Mouse (Mus musculus): ENCODE measurements around the gene Bnc2. TPM values are rescaled to one million over a fixed set of nuclear protein-coding genes. Genes with fewer than 3 reads are reported as not detected.

The Bnc2 gene
- polyA plus RNA-seq, 1 experiment from 2014 or later, result 1.6 TPM

GRCm38 (mm10) chr4:84356468-84357153 is 318.5 kb downstream of the Bnc2 start:
- no peak for ATAC-seq (ENCODE audit: insufficient number of reproducible peaks, low FRiP score)
- peaks cover 5% of the 10 kb centered on the region; the same call in 1 of the 2 replicates for H3K4me1 ChIP-seq (replicated peaks)
- no peaks in the 10 kb centered on the region for H3K27me3 ChIP-seq (replicated peaks)
- WGBS, result 25% methylated on average over 8 of the region's 8 CpGs
- no peaks in the 10 kb centered on the region for H3K9me3 ChIP-seq (replicated peaks)
- no peaks in the 10 kb centered on the region for H3K36me3 ChIP-seq
- H3K27ac ChIP-seq (ENCODE audit: poor library complexity, severe bottlenecking), result no peak overlapping the region
- no peak overlapping the region for H3K4me3 ChIP-seq
- no peak overlapping the region for H3K9ac ChIP-seq
- no peak overlapping the region for H3K4me2 ChIP-seq

DNA sequence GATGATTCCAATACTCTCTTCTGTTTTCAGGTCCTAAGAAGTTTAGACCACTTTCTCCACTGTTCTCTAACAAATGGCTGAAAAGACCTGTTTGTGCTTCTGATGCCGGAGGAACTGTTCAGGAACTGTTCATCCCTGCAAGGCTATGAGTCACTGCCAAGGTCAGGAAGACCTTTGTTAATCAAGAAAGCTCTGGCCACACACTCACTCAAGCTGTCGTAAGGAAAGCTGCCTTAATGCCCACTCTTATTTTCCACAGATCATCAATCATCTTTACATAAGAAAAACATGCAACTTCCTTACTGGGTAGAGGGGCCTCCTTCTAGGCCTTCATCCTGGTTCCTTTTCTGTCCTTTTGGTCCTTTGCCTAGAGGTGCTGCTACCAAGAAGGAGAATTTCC is 322.4 kb downstream of the Bnc2 start:
- 18% methylated on average over 2 of the region's 2 CpGs for WGBS
- no peak overlapping the region for H3K4me2 ChIP-seq
- H3K27me3 ChIP-seq (replicated peaks), result no peaks in the 10 kb centered on the region
- H3K9ac ChIP-seq, result no peak overlapping the region
- ATAC-seq (ENCODE audit: insufficient number of reproducible peaks, low FRiP score), result no peak
- H3K27ac ChIP-seq (ENCODE audit: poor library complexity, severe bottlenecking), result no peak overlapping the region
- peaks cover 8% of the 10 kb centered on the region for H3K4me1 ChIP-seq (replicated peaks)
- no peak overlapping the region for H3K4me3 ChIP-seq
- H3K36me3 ChIP-seq, result no peaks in the 10 kb centered on the region
- no peaks in the 10 kb centered on the region for H3K9me3 ChIP-seq (replicated peaks)

- 20% methylated on average over 5 of the region's 5 CpGs for WGBS
Measured at GRCm38 (mm10) chr4:84349536-84349935, 325.5 kb downstream of the Bnc2 start.

DNA sequence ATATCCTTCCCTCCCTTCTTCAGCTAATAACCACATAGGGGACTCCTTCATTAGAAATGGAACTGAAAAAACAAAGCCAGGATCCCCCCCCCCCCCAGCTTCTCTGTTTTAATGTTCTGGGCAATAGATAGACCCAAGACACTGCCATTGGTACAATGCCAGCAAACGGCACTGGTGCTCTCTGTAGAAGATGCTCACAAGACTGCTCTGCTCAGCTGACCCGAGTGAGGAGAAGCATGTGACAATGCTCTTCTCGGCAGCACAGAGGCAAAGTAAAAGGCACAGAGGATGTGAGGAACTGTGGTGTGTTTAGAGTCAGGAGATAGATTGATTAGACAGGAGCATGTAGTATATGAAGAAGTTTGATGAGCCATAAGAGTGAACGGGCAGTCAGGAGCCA is 335.9 kb downstream of the Bnc2 start:
- ATAC-seq (ENCODE audit: insufficient number of reproducible peaks, low FRiP score), result no peak

More at GRCm38 (mm10) chr4:84349536-84349935, 325.5 kb downstream of the Bnc2 start:
- H3K4me3 ChIP-seq, result no peak overlapping the region
- no peaks in the 10 kb centered on the region for H3K27me3 ChIP-seq (replicated peaks)
- H3K9me3 ChIP-seq (replicated peaks), result no peaks in the 10 kb centered on the region
- no peaks in the 10 kb centered on the region for H3K36me3 ChIP-seq
- no peak overlapping the region for H3K27ac ChIP-seq (ENCODE audit: poor library complexity, severe bottlenecking)
- peaks cover 4% of the 10 kb centered on the region; the same call in 1 of the 2 replicates for H3K4me1 ChIP-seq (replicated peaks)
- no peak overlapping the region for H3K4me2 ChIP-seq
- ATAC-seq (ENCODE audit: insufficient number of reproducible peaks, low FRiP score), result no peak
- H3K9ac ChIP-seq, result no peak overlapping the region

GRCm38 (mm10) chr4:84331995-84332394 is 343.1 kb downstream of the Bnc2 start:
- no peak overlapping the region for H3K4me3 ChIP-seq
- 0 out of 2 replicates have a peak, but pooled peaks cover 3% of the 10 kb centered on the region for H3K4me1 ChIP-seq (replicated peaks)
- 72% methylated on average over 9 of the region's 9 CpGs for WGBS
- H3K27me3 ChIP-seq (replicated peaks), result no peaks in the 10 kb centered on the region
- H3K36me3 ChIP-seq, result no peaks in the 10 kb centered on the region
- no peak for ATAC-seq (ENCODE audit: insufficient number of reproducible peaks, low FRiP score)
- no peak overlapping the region for H3K4me2 ChIP-seq
- H3K27ac ChIP-seq (ENCODE audit: poor library complexity, severe bottlenecking), result no peak overlapping the region
- no peaks in the 10 kb centered on the region for H3K9me3 ChIP-seq (replicated peaks)
- H3K9ac ChIP-seq, result no peak overlapping the region

More for the DNA sequence above, 335.9 kb downstream of the Bnc2 start:
- H3K9ac ChIP-seq, result no peak overlapping the region
- H3K27me3 ChIP-seq (replicated peaks), result no peaks in the 10 kb centered on the region
- H3K27ac ChIP-seq (ENCODE audit: poor library complexity, severe bottlenecking), result no peak overlapping the region
- no peaks in the 10 kb centered on the region for H3K4me1 ChIP-seq (replicated peaks)
- no peaks in the 10 kb centered on the region for H3K36me3 ChIP-seq
- 76% methylated on average over 4 of the region's 4 CpGs for WGBS
- no peak overlapping the region for H3K4me2 ChIP-seq
- H3K9me3 ChIP-seq (replicated peaks), result no peaks in the 10 kb centered on the region
- no peak overlapping the region for H3K4me3 ChIP-seq

GRCm38 (mm10) chr4:84331450-84331849 is 343.6 kb downstream of the Bnc2 start:
- Histone ChIP-seq H3K9me3 (replicated peaks) (no peaks in the 10 kb centered on the region), H3K4me3 (no peak overlapping the region), H3K4me1 (replicated peaks) (0 out of 2 replicates have a peak, but pooled peaks cover 3% of the 10 kb centered on the region), H3K36me3 (no peaks in the 10 kb centered on the region), H3K27ac (ENCODE audit: poor library complexity, severe bottlenecking) (no peak overlapping the region), H3K9ac (no peak overlapping the region), H3K27me3 (replicated peaks) (no peaks in the 10 kb centered on the region), H3K4me2 (no peak overlapping the region)
- 49% methylated on average over 3 of the region's 3 CpGs for WGBS
- no peak for ATAC-seq (ENCODE audit: insufficient number of reproducible peaks, low FRiP score)

GRCm38 (mm10) chr4:84330509-84330908 is 344.6 kb downstream of the Bnc2 start:
- Histone ChIP-seq H3K4me3 (no peak overlapping the region), H3K27ac (ENCODE audit: poor library complexity, severe bottlenecking) (no peak overlapping the region), H3K4me2 (no peak overlapping the region), H3K36me3 (no peaks in the 10 kb centered on the region), H3K9ac (no peak overlapping the region), H3K4me1 (replicated peaks) (0 out of 2 replicates have a peak, but pooled peaks cover 3% of the 10 kb centered on the region), H3K27me3 (replicated peaks) (no peaks in the 10 kb centered on the region), H3K9me3 (replicated peaks) (no peaks in the 10 kb centered on the region)
- 88% methylated on average over 4 of the region's 4 CpGs for WGBS
- ATAC-seq (ENCODE audit: insufficient number of reproducible peaks, low FRiP score), result no peak

GRCm38 (mm10) chr4:84329651-84330050 is 345.4 kb downstream of the Bnc2 start:
- H3K27ac ChIP-seq (ENCODE audit: poor library complexity, severe bottlenecking), result no peak overlapping the region
- H3K36me3 ChIP-seq, result no peaks in the 10 kb centered on the region
- H3K4me2 ChIP-seq, result no peak overlapping the region
- WGBS, result 65% methylated on average over 5 of the region's 5 CpGs
- H3K4me3 ChIP-seq, result no peak overlapping the region
- no peaks in the 10 kb centered on the region for H3K27me3 ChIP-seq (replicated peaks)
- H3K9me3 ChIP-seq (replicated peaks), result no peaks in the 10 kb centered on the region
- H3K4me1 ChIP-seq (replicated peaks), result 0 out of 2 replicates have a peak, but pooled peaks cover 3% of the 10 kb centered on the region
- no peak overlapping the region for H3K9ac ChIP-seq
- ATAC-seq (ENCODE audit: insufficient number of reproducible peaks, low FRiP score), result no peak

GRCm38 (mm10) chr4:84324371-84324770 is 350.7 kb downstream of the Bnc2 start:
- peaks cover 4% of the 10 kb centered on the region for H3K4me1 ChIP-seq (replicated peaks)
- 86% methylated on average over 4 of the region's 4 CpGs for WGBS
- no peak for ATAC-seq (ENCODE audit: insufficient number of reproducible peaks, low FRiP score)
- no peaks in the 10 kb centered on the region for H3K27me3 ChIP-seq (replicated peaks)
- no peak overlapping the region for H3K9ac ChIP-seq
- no peak overlapping the region for H3K4me3 ChIP-seq
- H3K27ac ChIP-seq (ENCODE audit: poor library complexity, severe bottlenecking), result no peak overlapping the region
- H3K9me3 ChIP-seq (replicated peaks), result no peaks in the 10 kb centered on the region
- no peaks in the 10 kb centered on the region for H3K36me3 ChIP-seq
- H3K4me2 ChIP-seq, result no peak overlapping the region

GRCm38 (mm10) chr4:84321598-84321997 is 353.5 kb downstream of the Bnc2 start:
- H3K27ac ChIP-seq (ENCODE audit: poor library complexity, severe bottlenecking), result no peak overlapping the region
- WGBS, result 10% methylated on average over 2 of the region's 2 CpGs
- no peak overlapping the region for H3K4me2 ChIP-seq
- no peak overlapping the region for H3K4me3 ChIP-seq
- H3K36me3 ChIP-seq, result no peaks in the 10 kb centered on the region
- H3K27me3 ChIP-seq (replicated peaks), result no peaks in the 10 kb centered on the region
- H3K9ac ChIP-seq, result no peak overlapping the region
- no peaks in the 10 kb centered on the region for H3K9me3 ChIP-seq (replicated peaks)
- no peak for ATAC-seq (ENCODE audit: insufficient number of reproducible peaks, low FRiP score)
- peaks cover 4% of the 10 kb centered on the region for H3K4me1 ChIP-seq (replicated peaks)

DNA sequence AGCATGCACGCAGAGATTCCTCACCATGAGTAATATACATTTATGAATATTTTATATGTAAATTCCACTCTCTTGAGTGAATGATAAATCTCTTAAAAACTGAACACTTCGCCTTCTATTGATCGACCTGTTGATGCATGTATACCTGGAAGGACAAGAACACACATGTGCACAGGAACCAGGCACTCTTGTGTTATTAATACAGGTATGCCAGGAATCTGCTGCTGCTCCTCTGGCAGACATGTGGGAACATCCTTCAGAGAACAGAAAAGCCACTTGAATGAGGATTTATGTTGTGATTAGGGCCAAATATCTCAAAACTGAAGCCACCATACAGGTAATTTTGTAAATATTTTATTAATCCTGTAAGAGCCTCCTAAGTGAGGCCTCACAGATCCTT is 357.7 kb downstream of the Bnc2 start:
- Histone ChIP-seq H3K4me3 (no peak overlapping the region), H3K27ac (ENCODE audit: poor library complexity, severe bottlenecking) (no peak overlapping the region), H3K4me1 (replicated peaks) (peaks cover 1% of the 10 kb centered on the region), H3K4me2 (no peak overlapping the region), H3K27me3 (replicated peaks) (no peaks in the 10 kb centered on the region), H3K9ac (no peak overlapping the region), H3K36me3 (no peaks in the 10 kb centered on the region), H3K9me3 (replicated peaks) (no peaks in the 10 kb centered on the region)
- no peak for ATAC-seq (ENCODE audit: insufficient number of reproducible peaks, low FRiP score)
- 77% methylated on average over 3 of the region's 3 CpGs for WGBS

- H3K27me3 ChIP-seq (replicated peaks), result no peaks in the 10 kb centered on the region
- no peaks in the 10 kb centered on the region for H3K9me3 ChIP-seq (replicated peaks)
- WGBS, result 77% methylated on average over 2 of the region's 2 CpGs
- no peak overlapping the region for H3K9ac ChIP-seq
- no peak overlapping the region for H3K27ac ChIP-seq (ENCODE audit: poor library complexity, severe bottlenecking)
- ATAC-seq (ENCODE audit: insufficient number of reproducible peaks, low FRiP score), result no peak
- no peak overlapping the region for H3K4me2 ChIP-seq
- H3K36me3 ChIP-seq, result no peaks in the 10 kb centered on the region
- peaks cover 3% of the 10 kb centered on the region; the same call in 1 of the 2 replicates for H3K4me1 ChIP-seq (replicated peaks)
- H3K4me3 ChIP-seq, result no peak overlapping the region
Measured at GRCm38 (mm10) chr4:84311371-84311770, 363.7 kb downstream of the Bnc2 start.

Measured in heart, embryonic 12.5 days (tissue).